Mouse (Mus musculus) c-Kit-negative CD71-positive TER-119-positive erythroid progenitor cells, embryonic 14.5 days (primary cell): ENCODE data around the gene 1700129C05Rik.

ENCODE experiments used
- DNase-seq: peaks from one replicate; pipeline ENCODE4 v3.0.0-alpha.2; 2013; ENCODE audit warnings: low read depth, low spot score

The 1700129C05Rik gene

DNA sequence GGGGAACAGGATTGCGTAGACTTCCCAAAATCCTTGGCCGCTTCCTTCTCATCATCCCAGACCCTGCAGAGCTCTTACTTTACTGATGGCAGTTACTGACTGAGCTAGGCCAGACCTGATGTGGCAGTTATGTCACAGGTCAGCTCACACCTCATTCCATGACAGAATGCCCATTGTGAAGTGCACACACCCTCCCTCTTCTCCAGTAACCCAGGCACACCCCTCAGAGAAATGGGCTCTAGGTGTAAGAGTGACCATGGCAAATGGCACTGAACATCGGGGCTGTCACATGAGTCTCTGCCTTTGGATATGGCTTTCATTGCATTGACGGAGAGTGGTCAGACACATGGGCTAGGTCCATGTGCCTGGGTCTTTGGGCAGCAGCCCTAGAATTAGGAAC lies at the start of gene 1700129C05Rik:
1700129C05Rik (minus strand) TSS at position 101 of the 400 bp plus-strand sequence.
- no peak for DNase-seq

DNA sequence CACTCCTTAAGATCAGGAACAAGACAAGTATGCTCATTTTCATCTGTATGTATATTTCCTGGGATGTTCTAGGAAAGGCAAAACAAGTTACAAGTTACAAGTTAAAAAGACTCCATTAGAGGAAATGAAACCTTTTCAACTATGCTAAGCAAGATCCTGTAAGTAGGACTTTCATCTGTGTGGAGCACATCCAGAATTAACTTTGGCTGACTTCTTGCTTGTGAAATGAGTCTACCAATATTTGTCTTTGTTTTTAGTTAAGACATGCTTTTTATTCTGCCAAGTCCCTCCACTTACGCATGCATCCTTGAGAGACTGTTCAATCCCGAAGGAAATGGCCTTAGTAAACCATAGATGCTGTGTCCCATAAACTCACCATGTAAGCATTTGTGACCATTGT lies 43.4 kb upstream of the 1700129C05Rik start:
- no peak for DNase-seq

DNA sequence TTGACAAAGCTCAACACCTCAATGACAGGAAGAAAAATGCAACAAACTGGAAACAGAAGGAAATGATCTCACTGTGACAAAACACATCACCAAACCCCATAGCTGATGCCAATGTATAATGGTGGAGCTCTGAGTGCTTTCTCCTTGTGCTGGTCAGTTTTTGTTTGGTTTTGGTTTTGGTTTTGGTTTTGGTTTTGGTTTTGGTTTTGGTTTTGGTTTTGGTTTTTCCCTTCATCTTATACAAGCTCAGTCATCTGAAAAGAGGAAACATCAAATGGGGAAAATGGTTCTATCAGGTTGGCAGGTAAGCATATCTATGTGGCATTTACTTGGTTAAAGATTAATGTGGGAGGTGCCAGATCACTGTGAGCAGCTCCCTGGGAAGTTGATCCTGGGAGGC lies 42.8 kb upstream of the 1700129C05Rik start:
- DNase-seq: no peak

DNA sequence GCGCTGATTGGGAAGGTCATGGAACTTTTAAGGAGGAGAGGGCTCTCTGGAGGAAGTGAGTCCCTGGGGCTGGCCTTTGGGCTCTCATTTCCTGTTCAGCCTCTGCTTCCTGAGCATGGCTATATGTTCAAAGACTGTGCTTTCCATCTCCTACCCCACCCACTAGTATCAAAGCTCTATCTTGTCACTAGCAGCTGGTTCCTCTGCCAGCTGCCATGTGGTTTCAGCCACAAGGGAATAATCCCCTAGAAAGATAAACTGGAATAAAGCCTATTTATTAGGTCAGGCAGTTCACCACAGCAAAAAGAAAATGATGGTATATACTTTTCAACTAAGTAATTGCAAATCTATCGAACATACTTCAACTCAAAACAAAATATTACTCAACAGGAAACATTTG lies 40.0 kb upstream of the 1700129C05Rik start:
- DNase-seq: no peak

DNA sequence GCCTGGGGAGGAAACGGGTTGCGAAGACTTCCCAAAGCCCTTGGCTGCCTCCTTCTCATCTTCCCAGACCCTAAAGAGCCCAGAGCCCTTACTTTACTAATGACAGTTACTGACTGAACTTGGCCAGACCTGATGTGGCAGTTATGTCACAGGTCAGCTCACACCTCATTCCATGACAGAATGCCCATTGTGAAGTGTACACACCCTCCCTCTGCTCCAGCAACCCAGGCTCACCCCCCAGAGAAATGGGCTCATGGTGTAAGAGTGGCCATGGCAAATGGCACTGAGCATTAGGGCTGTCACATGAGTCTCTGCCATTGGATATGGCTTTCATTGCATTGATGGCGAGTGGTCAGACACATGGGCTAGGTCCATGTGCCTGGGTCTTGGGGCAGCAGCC lies 36.0 kb upstream of the 1700129C05Rik start, which contains the start of gene Gm5142:
Gm5142 (minus strand) TSS at position 101 of the 400 bp plus-strand sequence.
- no peak for DNase-seq

DNA sequence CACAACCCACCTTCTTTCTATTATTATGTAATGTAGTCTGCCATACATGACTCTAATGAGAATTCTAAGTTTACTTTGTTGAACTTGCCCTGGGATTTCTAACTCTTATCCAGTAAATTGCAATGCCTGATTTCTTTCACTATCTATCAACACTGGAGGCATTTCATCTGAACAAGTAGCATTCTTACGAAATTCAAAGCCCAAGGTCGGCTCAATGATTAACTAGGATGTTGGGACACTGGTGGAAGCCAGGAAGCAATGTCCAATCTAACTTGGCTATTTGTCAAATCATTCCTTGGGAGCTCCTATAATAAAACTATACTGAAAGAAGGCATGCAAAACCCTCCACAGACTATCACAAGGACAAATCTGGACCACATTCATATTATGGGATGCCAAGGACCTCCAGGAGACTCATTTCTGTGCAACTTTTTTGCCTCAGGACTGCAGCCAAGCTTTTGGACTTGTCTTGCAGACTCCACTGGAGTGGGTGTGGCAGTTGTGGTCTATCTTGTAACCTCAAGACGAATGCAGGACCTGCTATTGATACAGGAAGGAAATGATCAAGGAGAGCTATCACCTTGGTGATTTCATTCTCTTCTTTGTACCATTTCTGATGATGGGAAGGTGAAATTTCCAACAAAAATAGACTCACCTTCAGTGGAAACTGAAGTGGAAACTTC lies 14.5 kb upstream of the 1700129C05Rik start:
- no peak for DNase-seq

DNA sequence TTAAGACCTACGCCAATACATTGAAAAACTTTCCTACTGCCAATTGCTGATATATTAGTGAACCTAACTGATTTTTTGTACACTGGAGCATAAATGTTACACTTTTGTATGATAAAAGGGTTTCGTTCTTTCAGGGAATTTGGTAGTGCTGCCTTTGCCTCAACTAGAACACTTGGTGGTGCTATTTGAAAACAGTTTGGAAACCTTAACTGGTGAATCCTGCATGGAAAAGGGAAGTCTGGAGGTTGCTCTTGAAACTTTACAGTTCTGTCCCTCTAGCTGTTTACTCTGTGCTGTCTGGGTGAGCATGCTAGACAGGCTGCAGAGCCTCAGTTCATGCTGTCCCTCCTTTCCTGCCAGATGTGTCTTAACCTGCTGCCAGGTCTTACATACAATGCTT lies 12.9 kb upstream of the 1700129C05Rik start:
- no peak for DNase-seq

DNA sequence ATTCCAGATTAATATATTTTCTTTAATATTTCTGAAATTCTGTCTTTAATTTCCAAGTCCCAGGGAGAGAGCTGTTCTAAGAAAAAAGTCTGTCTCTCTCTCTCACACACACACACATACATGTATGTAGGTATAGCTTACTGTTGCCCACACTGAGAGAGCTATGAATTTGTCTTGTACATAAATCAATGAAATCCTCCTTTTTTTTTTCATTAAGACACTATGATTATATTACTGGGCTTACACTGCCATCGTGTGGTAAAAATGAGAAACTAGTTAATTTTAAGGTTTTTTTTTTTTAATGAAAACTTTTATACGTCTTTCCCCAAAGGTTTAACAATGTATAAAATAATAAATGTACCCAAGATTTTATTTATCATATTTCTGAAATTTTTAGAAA lies 28.4 kb downstream of the 1700129C05Rik start:
- DNase-seq: no peak

DNA sequence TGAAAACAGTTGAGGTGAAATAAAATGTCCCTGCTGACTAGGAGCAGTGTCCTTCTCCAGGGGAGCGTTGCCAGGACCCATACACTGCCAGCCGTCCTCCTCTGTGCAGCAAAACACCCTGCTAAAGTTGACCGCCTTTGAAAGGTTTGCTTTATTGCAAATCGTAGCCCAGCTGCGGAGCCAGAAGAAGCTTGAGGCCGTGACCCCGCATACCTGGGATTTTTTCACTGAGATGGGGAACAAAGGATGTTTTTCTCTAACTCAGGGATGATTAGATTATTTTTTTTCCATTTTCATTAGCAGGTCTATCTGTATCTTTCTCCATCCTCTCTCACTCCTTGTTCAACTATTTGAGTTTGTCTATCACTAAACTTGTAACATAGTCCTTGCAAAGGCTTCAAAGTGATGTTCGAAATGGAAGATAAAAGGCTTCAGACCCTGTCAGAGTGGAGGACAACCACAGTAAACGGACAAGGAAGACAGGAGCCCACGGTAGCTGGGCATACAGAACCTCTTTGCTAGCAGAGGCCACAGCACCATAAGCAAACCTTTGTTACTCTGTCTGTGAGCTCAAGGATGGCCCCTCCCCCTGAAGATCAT lies 38.6 kb downstream of the 1700129C05Rik start:
- no peak for DNase-seq

DNA sequence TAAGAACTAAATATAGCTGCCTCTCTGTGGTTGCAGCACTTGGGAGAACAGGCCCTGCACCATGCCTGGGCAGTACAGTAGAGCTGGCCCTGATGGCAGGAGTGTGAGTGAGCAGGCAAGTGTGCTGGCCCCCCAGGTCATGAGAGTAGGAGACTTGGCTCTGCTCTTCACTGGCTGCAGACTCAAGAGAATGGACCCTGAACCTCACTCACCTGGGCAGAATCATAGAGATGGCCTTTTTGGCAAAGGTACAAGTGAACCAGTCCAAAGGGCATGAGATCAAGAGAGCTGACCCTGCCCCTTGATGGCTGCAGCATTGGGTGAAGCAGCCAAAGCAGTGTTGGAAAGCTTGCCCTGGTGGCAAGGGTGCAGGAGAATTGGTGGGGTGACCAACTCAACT lies 49.1 kb downstream of the 1700129C05Rik start:
- DNase-seq: no peak

DNA sequence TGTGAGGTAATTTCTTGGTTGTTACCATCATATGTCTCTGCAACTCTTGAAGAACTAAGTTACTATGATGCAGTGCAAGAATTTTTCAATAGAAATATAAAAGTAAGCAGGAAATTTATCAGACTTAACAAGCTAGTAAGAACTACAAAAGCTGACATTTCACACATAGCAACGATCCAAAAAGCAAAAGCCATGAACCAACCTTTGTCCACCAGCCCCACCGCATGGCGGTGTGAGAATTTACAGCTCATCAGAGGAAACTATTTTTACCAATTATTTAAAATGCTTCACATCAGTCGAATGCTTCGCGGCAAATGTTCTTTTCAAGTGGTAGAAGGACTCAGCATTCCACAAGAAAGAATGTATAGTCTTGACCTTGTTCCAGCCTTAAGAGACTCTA lies 58.3 kb downstream of the 1700129C05Rik start:
- DNase-seq: no peak
